Mouse (Mus musculus) splenic B cell, adult 2 months (primary cell): ENCODE data around the gene Fth1.
A peak's percentile ranks its signal among the peaks of the same experiment; 100 is the strongest.

Experiments
- DNase-seq: peaks from one replicate; pipeline ENCODE4 v3.0.0-alpha.2; 2011; ENCODE audit warnings: low read depth, low spot score
- H3K27me3 ChIP-seq: 2 replicates; pipeline ENCODE4 v1.6.1; 2012; ENCODE audit warnings: mild to moderate bottlenecking, low read length, moderate library complexity, mixed read lengths; ENCODE audit not compliant: control insufficient read depth, poor library complexity, insufficient read depth, severe bottlenecking
- H3K36me3 ChIP-seq: 2 replicates; pipeline ENCODE4 v1.6.1; 2012; ENCODE audit warnings: mild to moderate bottlenecking, low read length, moderate library complexity, mixed read lengths; ENCODE audit not compliant: control insufficient read depth, poor library complexity, insufficient read depth, severe bottlenecking

Fth1 gene

DNA sequence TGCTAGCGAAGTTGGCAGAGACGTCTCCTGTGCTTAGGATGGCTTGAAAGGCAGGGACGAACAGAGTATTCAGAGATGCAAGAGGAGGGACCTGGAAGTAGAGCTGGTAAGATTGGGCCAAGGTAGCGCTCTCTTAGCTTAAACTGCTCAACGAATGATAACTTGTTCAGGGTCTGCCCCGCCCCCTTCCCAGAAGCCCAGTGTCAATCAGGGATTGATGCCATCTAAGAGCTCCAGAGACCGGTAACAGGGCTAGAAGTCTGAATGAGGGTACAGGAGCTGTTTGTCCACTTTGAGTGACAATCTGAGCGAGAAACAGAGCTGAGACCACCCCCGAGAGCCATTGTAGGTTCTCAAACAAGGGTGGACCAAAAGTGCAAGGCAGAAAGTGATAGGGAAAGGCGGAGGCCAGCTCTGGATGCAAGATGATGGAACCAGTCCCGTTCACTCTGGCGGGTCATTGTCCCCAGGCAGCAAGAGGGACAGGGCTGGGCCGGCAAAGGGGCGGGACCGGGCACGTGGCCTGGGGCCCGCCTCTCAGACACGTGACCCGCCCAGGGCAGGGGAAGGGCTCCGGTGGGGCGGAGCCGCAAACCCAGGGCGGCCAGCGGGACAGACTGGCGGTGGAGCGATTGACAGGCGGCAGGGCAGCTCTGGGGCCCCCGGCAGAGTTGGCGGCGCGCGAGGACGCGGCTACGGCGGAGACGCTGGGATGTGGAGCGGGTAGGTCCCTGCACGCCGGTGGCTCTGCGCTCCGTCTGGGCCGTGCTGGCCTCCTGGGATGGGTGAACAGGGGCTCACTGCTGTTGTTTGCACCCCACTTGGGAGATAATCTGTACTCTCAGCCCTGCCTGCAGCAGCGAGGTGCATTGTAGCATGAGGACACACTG, 37.5 kb downstream of the Fth1 start:
- Histone ChIP-seq H3K36me3 (no peaks in the 10 kb centered on the region), H3K27me3 (no peaks in the 10 kb centered on the region)
- peak; percentile 62 for DNase-seq

DNA sequence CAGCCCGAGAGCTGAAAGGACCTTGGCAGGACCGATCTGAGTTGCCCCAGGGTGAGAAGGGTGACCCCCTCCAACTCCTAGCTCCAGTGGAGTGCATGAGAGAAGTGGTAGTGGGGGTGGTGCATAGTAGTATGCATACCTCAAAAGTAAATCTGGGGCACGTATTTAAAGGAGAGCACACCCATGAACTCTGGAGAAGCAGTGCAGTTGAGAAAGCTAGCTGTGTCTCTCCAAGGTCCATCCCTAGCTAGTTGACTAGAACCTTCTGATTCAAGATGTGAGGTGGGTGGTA, 38.1 kb downstream of the Fth1 start:
- H3K27me3 ChIP-seq, result no peaks in the 10 kb centered on the region
- H3K36me3 ChIP-seq, result no peaks in the 10 kb centered on the region
- DNase-seq, result no peak

DNA sequence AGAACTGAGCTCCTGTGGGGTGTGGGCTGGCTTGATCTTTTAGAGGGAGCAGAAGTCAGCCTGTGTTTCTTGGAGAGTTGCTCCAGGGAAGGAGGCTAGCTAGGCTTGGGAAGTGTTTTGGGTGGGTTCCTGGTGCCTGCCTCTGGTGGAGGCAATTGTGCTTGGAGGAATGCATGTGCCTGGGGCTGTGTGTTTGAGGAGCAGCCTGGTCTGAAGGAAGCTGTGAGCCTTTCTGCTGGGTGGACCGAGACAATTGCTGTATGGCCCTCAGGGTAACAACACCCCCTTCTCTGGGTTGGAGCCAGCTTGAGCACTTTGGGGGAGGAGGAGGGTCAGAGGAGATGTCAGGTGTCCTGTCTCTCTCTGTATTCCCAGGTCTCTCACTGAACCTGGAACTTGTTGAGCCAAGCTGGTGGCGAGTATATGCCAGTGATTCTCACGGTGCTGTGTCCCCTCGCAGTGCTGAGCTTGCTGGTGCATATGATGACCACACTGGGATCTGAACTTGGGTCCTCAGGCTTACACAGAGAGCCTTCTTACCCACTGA, 38.9 kb downstream of the Fth1 start:
- no peak for DNase-seq
- no peaks in the 10 kb centered on the region for H3K36me3 ChIP-seq
- no peaks in the 10 kb centered on the region for H3K27me3 ChIP-seq

DNA sequence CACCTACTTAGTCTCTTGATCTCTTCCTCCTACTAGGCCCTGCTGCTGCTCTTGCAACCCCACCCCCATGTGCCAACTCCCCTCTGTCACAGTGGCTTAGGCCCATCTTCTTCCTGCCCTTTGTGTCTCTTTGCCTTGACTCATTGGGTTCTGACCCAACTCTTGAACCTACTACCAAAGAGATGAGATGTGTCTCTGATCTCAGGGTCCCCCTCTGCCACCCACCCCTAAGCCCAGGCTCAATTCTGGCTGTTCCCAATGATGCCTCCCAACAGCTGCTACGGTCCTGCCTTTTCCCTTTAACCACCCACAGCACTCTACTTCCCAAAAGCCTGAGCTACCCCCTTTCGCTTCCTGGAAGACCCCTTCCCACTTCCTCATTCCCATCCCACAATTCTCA, 41.6 kb downstream of the Fth1 start:
- Histone ChIP-seq H3K27me3 (no peaks in the 10 kb centered on the region), H3K36me3 (no peaks in the 10 kb centered on the region)
- DNase-seq, result no peak

DNA sequence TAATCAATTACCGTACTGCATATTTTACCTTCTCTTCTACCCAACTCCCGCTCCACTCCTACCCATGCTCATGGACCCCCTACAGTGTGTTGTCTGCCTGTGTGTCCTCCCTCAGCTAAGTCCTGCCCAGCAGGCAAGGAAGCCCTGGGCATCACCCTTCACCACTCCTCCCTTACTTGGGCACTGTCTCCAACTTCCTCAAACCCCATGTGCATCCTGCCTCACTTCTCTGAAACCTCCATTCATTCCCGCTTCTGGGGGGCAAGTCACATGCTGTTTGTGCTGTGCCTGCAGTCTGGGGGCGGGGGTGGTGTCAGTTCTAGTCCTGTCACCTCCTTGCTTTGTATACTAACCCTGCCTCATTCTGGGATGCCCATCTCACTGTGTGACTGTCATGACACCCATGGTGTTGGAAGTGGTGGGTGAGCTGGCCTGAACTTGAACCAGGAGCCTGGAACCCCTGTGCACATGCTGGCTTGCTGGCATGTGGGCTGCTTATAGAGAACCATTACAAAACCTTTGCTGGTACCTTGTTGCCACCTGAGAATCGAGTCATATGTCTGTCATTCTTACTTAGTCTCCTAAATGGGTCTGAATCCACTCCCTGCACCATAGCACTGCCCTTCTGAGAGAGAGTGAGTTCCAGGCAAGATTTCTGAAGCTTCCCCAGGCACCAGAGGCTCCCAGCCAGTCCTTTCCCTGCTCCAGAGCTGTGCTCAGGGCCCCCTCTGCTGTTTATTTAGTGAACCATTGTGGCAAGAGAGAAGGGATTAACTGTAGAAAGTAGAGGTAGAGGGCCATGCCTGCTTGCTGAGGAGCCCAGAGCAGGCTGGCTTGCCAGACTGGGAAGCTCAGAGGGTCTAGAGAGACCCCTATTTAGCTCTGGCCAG, 42.3 kb downstream of the Fth1 start:
- H3K27me3 ChIP-seq, result no peaks in the 10 kb centered on the region
- H3K36me3 ChIP-seq, result no peaks in the 10 kb centered on the region
- DNase-seq, result no peak

DNA sequence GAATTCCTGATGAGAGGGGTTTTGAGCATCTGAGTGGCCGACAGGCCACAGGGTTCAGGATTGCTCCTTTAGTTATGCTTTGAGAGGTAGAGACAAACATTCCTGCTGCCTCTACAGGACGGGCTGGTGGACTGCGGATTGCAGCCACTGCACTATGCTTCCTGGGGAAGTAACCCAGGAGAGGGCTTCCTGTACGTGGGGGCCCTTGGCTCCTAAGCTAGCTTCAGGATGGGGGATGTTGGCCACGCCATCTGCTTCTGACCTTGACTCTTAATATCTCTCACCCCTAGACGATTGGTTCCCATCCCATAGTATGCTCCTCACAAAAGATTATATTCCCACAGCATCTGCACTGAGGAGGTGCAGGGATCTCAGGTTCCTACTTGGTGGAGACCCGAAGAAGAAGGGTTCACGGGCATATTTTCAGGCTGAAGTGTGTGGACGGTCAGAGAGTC, 42.9 kb downstream of the Fth1 start:
- Histone ChIP-seq H3K36me3 (no peaks in the 10 kb centered on the region), H3K27me3 (no peaks in the 10 kb centered on the region)
- no peak for DNase-seq

DNA sequence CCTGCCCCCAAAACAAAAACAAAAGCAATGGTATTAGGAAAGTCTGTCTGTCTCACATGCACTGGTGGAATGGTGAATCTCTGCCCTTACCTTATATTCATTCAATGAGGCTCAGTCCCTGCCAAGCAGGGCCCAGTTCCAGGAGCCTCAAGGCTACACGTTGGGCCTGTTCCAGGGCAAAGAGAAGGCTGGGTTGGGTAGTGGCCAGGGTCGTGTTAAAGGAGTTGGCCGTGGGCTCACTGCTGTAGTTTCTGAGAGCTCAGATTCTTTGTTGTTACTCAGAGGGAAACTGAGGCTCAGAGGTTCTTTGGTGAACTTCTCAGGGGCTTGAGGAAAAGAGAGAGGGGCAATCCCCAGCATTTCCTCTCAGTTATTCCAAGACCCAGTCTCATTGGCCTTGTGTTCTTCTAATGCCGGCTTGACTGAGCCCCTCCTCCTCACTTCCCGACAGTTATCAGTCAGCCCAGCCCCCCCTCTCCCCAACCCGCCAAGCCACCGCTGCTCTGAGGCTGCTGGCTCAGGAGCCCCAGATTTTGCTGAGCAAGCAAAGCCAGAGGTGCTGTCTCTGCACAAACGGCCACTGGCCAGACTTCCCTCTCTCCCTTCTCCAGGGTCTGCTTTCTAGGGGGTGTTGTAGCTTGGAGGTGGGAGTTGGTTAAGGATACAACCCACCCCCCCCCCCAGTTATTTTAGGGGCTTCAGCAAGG, 44.9 kb downstream of the Fth1 start:
- Histone ChIP-seq H3K36me3 (no peaks in the 10 kb centered on the region), H3K27me3 (no peaks in the 10 kb centered on the region)
- DNase-seq, result no peak

DNA sequence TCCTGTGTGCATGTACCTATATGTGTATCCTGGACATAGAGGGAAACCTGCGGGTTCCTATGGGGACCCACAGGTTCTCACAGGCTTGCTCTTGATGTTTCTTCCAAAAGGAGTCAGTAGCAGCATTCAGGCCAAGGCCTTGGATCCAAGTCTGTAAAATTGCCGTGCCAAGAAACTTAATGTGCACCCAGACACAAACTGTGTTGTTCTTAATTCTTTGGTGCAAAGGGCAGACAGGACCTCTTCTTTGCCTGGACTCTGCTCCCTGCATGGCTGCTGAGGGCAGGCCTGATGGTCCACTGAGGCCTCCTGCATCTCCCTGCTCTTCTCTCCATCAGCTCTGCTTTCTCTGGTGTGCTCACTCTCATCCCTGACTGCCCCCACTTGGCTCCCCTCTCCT, 49.3 kb downstream of the Fth1 start:
- Histone ChIP-seq H3K36me3 (no peaks in the 10 kb centered on the region), H3K27me3 (no peaks in the 10 kb centered on the region)
- DNase-seq, result no peak

DNA sequence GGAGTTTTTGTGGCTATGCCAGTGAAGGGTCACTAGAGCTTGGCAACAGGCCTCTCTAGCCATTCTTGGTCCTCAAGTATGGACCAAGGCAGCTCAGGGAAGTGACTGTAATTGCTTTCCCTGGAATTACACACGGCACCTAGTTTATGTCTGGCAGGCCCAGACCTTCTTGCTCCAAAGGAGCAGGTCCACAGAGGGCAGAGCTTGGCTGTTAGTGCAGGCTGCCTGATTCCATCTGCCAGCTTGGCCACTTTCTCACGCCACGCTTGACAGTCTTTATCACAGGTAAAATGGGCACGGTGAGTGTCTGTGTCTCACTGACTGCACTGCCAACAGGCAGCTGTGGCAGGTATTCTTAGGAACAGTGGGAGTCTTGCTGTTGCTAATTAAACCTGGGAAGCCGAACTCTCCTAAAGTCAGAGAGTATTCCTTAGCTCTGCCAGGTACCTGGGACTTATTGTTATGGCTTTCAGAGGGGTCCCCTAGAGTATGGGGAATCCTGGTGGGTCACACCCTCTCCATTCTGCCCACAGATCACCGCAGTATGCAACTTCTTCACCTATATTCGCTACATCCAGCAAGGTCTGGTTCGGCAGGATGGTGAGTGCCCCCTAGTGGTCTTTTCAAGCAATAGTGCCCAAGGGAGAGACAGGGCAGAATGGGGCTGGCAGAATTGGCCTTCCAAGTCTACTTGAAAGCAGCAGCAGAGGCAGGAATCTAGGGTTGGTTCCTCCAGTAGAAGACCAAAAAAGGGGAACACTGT, 53.0 kb downstream of the Fth1 start:
- H3K27me3 ChIP-seq, result no peaks in the 10 kb centered on the region
- DNase-seq, result peak; percentile 80
- no peaks in the 10 kb centered on the region for H3K36me3 ChIP-seq

DNA sequence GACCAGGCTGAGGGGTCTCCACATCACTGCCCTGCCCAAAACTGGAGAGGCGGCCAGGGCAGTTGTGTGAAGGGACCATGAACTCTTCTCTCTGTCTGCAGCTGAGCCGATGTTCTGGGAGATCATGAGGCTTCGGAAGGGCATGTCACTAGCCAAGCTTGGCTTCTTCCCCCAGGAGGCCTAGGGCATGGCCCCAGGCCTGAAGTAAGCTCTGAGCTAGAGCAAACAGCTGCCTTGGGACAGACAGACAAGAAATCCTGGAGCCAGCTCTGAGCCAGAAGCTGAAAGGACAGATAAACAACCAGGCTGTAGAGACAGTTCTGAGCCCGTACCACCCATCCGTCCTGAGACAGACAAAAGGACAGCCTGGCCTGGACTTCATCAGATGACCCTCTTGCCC, 54.0 kb downstream of the Fth1 start:
- no peak for DNase-seq
- Histone ChIP-seq H3K36me3 (no peaks in the 10 kb centered on the region), H3K27me3 (no peaks in the 10 kb centered on the region)
